Mouse (Mus musculus) CH12.LX (cell line): ENCODE measurements around the gene Pcdh9.

ENCODE experiments used
- BHLHE40 ChIP-seq: IDR thresholded peaks from 2 replicates; pipeline ENCODE4 v1.6.1; 2011; ENCODE audit warnings: mild to moderate bottlenecking, low read depth, low read length, improper control_type of control experiment
- CHD2 ChIP-seq: IDR thresholded peaks from 2 replicates; pipeline ENCODE4 v1.6.1; 2011; ENCODE audit warnings: low read length, improper control_type of control experiment
- MAZ ChIP-seq: IDR thresholded peaks from 2 replicates; pipeline ENCODE4 v1.6.1; 2012; ENCODE audit warnings: low read depth, mild to moderate bottlenecking, inconsistent platforms, low read length, improper control_type of control experiment, moderate library complexity
- POLR2A ChIP-seq: IDR thresholded peaks from 2 replicates; pipeline ENCODE4 v1.6.1; 2011; ENCODE audit warnings: low read depth, mild to moderate bottlenecking, improper control_type of control experiment, low read length

DNA sequence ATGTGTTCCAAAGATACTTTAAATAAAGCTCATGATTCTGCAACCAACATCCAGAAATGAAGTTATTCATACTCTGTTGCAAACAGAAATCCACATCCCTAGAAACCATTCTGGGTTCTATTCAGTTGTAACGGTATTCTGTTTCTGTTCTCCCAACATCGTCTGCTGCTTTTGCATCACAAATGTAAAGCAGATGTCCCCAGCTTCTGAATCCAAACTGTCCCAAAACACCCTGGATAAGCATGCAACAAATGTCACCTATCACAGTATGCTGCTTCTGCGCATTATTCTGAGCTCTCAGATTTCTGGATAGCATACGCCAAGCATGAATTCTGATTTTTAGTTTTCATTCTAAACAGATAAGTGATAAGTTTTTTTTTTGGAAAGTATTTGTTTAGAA lies 516.3 kb downstream of the Pcdh9 start:
- no peak for TF ChIP-seq CHD2
- TF ChIP-seq MAZ, result no peak
- no peak for TF ChIP-seq BHLHE40
- TF ChIP-seq POLR2A, result no peak
